Mouse (Mus musculus) spleen, adult 2 months (tissue): ENCODE data around the gene Rnf6. TPM values are rescaled to one million over a fixed set of nuclear protein-coding genes. Genes with fewer than 3 reads are reported as not detected.

Experiments used
- DNase-seq, 2 experiments: peaks; one replicate each; pipeline versions ENCODE4 v3.0.0 to v3.0.0-alpha.2; 2012 to 2021; ENCODE audit warnings: low spot score in 2 of 2, low read depth in 1 of 2
- H3K27ac ChIP-seq: fragments of 200-500 bp; 2 replicates; pipeline ENCODE4 v1.5.1; 2012; ENCODE audit warnings: low read length, inconsistent platforms; ENCODE audit not compliant: insufficient read depth
- H3K27me3 ChIP-seq: fragments of 200-500 bp; 2 replicates; pipeline ENCODE4 v1.6.1; 2012; ENCODE audit warnings: mild to moderate bottlenecking, moderate library complexity, low read length, inconsistent platforms; ENCODE audit not compliant: control insufficient read depth, insufficient read depth
- H3K36me3 ChIP-seq: fragments of 200-500 bp; 2 replicates; pipeline ENCODE4 v1.6.1; 2012; ENCODE audit warnings: mild to moderate bottlenecking, low read length, inconsistent platforms; ENCODE audit not compliant: control insufficient read depth, insufficient read depth
- H3K4me1 ChIP-seq: fragments of 200-500 bp; 2 replicates; pipeline ENCODE4 v1.6.1; 2011; ENCODE audit warnings: inconsistent platforms; ENCODE audit not compliant: control insufficient read depth, insufficient read depth, insufficient read length
- H3K4me3 ChIP-seq: fragments of 200-500 bp; 2 replicates; pipeline ENCODE4 v1.5.1; 2011; ENCODE audit warnings: mild to moderate bottlenecking, inconsistent platforms; ENCODE audit not compliant: insufficient read depth, insufficient read length; ENCODE audit errors: extremely low read depth
- CTCF ChIP-seq: fragments of 200-500 bp; IDR thresholded peaks from 2 replicates; pipeline ENCODE4 v1.5.1; 2011; ENCODE audit warnings: mild to moderate bottlenecking, inconsistent platforms; ENCODE audit not compliant: insufficient read depth, insufficient read length, insufficient replicate concordance; ENCODE audit errors: extremely low read depth
- POLR2A ChIP-seq: fragments of 200-500 bp; IDR thresholded peaks from 2 replicates; pipeline ENCODE4 v1.6.1; 2011; ENCODE audit warnings: low read depth, low read length, inconsistent platforms
- WGBS: fragments of 180-500 bp; shearing (Covaris S2); methylation state at CpG from one replicate; pipeline ENCODE4 v1.1.7; 2018; 5-methylcytosine and 5-hydroxymethylcytosine counted together
- polyA plus RNA-seq: library from polyadenylated mRNA; depleted of rRNA; stranded (reverse); fragments of >200 nt; gene quantifications from 2 replicates; pipeline ENCODE4 v1.2.3, GENCODE M21; 2012

The Rnf6 gene
- polyA plus RNA-seq, 1 experiment: 12.9 TPM

DNA sequence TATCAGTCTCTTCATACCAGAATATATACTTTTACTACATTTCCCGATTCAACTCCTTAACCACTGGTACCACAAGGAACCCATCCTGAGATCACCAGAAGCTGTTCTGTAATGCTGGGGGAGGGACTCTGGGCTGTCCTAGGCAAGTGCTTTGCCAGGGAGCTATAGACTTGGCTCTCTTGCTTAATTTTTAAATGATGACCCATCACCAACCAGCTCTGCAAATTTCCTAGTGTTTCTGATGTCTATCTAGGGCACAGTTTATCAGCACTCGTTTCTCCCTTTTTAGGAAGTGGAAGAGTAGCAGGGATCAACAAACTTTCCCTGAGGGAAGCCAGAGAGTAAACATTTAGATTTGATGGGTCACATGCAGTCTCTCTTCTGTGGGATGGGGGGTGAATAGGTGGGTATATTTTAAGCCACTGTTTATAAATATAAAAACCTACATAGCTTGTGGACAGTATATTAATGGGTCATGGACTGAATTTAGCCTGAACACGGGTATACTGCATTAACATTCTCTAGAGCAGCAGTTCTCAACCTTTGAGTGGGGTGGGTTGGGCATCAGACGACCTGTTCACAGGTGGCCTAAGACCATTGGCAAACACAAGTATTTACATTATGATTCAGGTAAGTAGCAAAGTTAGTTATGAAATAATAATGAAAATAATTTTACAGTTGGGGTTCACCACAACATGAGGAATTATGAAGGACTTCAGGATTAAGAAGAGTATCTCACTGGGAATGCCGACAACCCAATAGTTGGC lies 30.5 kb upstream of the Rnf6 start:
- WGBS: 86% methylated on average over 5 of the region's 5 CpGs

GRCm38 (mm10) chr5:146250369-146251075 lies 29.2 kb upstream of the Rnf6 start:
- Histone ChIP-seq H3K27ac (no peak overlapping the region; the same call in 1 of the 2 replicates), H3K4me3 (no peak overlapping the region), H3K27me3 (no peaks in the 10 kb centered on the region), H3K36me3 (no peaks in the 10 kb centered on the region), H3K4me1 (peaks cover 2% of the 10 kb centered on the region; the same call in 1 of the 2 replicates)
- TF ChIP-seq CTCF (no peak), POLR2A (no peak)
- DNase-seq: no peak
- WGBS: 85% methylated on average over 12 of the region's 12 CpGs

More for the DNA sequence above, 30.5 kb upstream of the Rnf6 start:
- no peak overlapping the region for H3K4me3 ChIP-seq
- no peaks in the 10 kb centered on the region for H3K27me3 ChIP-seq
- TF ChIP-seq POLR2A (no peak), CTCF (no peak)
- no peak overlapping the region for H3K27ac ChIP-seq
- no peak for DNase-seq
- H3K4me1 ChIP-seq: no peaks in the 10 kb centered on the region; the same call in 1 of the 2 replicates
- no peaks in the 10 kb centered on the region for H3K36me3 ChIP-seq

GRCm38 (mm10) chr5:146248746-146249145 lies 27.4 kb upstream of the Rnf6 start:
- WGBS: 90% methylated on average over 10 of the region's 10 CpGs
- no peak for DNase-seq
- Histone ChIP-seq H3K4me3 (no peak overlapping the region), H3K27me3 (no peaks in the 10 kb centered on the region), H3K27ac (no peak overlapping the region), H3K4me1 (peaks cover 2% of the 10 kb centered on the region; the same call in 1 of the 2 replicates), H3K36me3 (no peaks in the 10 kb centered on the region)
- no peak for TF ChIP-seq CTCF
- TF ChIP-seq POLR2A: no peak

GRCm38 (mm10) chr5:146247709-146248108 lies 26.4 kb upstream of the Rnf6 start:
- peaks cover 2% of the 10 kb centered on the region; the same call in 1 of the 2 replicates for H3K4me1 ChIP-seq
- H3K27ac ChIP-seq: no peak overlapping the region

GRCm38 (mm10) chr5:146246386-146246785 lies 25.0 kb upstream of the Rnf6 start:
- H3K27ac ChIP-seq: no peak overlapping the region
- no peaks in the 10 kb centered on the region for H3K36me3 ChIP-seq
- H3K4me1 ChIP-seq: peaks cover 2% of the 10 kb centered on the region; the same call in 1 of the 2 replicates
- TF ChIP-seq POLR2A (no peak), CTCF (no peak)
- WGBS: 97% methylated on average over 1 of the region's 1 CpGs
- no peak for DNase-seq
- no peaks in the 10 kb centered on the region for H3K27me3 ChIP-seq
- no peak overlapping the region for H3K4me3 ChIP-seq

More at GRCm38 (mm10) chr5:146247709-146248108, 26.4 kb upstream of the Rnf6 start:
- H3K27me3 ChIP-seq: no peaks in the 10 kb centered on the region
- no peak for TF ChIP-seq CTCF
- no peak for TF ChIP-seq POLR2A
- H3K4me3 ChIP-seq: no peak overlapping the region
- WGBS: 76% methylated on average over 5 of the region's 5 CpGs
- no peaks in the 10 kb centered on the region for H3K36me3 ChIP-seq
- no peak for DNase-seq

- Histone ChIP-seq H3K36me3 (no peaks in the 10 kb centered on the region), H3K27ac (no peak overlapping the region), H3K27me3 (no peaks in the 10 kb centered on the region), H3K4me1 (peaks cover 2% of the 10 kb centered on the region; the same call in 1 of the 2 replicates), H3K4me3 (no peak overlapping the region)
- 80% methylated on average over 7 of the region's 7 CpGs for WGBS
- no peak for DNase-seq
- TF ChIP-seq POLR2A (no peak), CTCF (no peak)
These were observed 24.5 kb upstream of the Rnf6 start for GRCm38 (mm10) chr5:146245646-146246370.

DNA sequence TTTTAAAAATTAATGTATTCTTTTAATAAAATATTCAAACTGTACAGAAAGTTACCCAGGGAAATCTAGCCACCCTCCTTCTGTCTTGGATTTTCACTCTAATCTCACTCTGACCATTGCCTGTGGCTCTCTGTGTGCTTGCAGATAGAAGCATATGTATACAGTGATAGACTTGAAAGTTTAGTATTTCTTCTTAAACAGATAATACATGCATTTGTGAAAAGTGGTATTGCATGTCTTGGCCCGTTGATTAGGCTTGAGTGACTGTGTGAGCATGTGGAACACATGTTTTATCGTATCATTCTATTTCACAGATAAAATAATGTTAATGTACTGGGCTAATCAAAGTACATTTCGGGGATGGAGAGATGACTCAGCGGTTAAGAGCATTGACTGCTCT lies 23.8 kb upstream of the Rnf6 start:
- whole genome bisulfite sequencing: 86% methylated on average over 4 of the region's 4 CpGs
- Histone ChIP-seq H3K27ac (no peak overlapping the region), H3K4me3 (no peak overlapping the region), H3K4me1 (peaks cover 2% of the 10 kb centered on the region; the same call in 1 of the 2 replicates), H3K27me3 (no peaks in the 10 kb centered on the region), H3K36me3 (no peaks in the 10 kb centered on the region)
- no peak for DNase-seq
- no peak for TF ChIP-seq CTCF
- TF ChIP-seq POLR2A: no peak
